Mouse (Mus musculus) urinary bladder, postnatal 4 days (tissue): ENCODE results near the gene Prrg2.

Source experiments
- DNase-seq, 2 experiments: peaks; one replicate each; pipeline ENCODE4 v3.0.0; 2021 to 2022; ENCODE audit warnings: low spot score in 2 of 2

Gene Prrg2

DNA sequence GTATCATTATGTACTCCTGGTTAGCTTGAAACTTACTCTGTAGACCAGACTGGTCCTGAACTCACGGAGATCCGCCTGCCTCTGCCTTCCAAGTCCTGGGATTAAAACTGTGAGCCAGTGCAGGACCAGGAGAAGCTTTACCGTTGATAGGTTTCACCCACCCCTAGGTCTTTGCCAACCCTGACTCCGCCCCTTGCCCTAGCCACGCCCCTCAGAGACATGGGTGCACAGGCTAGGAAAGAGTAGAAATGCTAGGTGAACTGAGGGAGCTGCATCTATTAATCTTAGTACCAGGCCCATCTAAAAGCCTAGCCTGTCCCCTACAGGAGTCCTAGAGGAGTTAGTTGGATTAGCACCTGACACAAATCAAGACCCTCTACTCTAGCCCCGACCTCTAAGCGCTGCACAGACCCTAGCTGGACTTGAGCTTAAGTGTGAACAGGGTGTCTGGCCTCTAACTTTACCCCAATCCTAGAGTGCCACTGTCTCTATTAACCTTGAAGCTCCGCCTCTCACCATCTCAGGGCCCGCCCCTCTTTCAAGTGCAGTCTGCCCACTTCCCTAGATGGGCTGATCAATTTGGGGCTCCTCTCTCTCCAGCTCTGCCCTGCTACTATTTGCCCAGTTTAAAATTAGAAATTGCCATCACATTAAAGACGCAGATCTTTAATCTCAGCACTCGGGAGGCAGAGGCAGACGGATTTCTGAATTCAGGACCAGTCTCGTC is 27.9 kb upstream of the Prrg2 start:
- DNase-seq, result no peak

GRCm38 (mm10) chr7:45088597-45088996 is 26.1 kb upstream of the Prrg2 start:
- no peak for DNase-seq

DNA sequence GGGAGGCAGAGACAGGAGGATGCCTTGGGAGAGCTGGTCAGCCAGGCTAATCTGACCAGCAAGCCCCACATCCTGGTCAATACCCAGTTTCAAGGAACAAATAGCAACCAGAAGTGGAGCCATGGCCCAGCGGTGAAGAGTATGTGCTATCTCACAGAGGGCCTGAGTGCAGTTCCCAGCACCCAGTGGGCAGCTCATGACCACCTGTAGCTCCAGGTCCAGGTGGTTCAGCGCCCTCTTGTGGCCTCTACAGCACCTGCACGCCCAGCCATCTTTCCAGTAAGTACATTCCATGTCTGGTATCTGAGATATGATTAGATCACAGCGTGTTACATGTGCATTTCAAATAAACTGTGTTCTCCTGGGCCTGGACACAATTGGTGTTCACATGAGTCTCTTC is 23.6 kb upstream of the Prrg2 start:
- no peak for DNase-seq

DNA sequence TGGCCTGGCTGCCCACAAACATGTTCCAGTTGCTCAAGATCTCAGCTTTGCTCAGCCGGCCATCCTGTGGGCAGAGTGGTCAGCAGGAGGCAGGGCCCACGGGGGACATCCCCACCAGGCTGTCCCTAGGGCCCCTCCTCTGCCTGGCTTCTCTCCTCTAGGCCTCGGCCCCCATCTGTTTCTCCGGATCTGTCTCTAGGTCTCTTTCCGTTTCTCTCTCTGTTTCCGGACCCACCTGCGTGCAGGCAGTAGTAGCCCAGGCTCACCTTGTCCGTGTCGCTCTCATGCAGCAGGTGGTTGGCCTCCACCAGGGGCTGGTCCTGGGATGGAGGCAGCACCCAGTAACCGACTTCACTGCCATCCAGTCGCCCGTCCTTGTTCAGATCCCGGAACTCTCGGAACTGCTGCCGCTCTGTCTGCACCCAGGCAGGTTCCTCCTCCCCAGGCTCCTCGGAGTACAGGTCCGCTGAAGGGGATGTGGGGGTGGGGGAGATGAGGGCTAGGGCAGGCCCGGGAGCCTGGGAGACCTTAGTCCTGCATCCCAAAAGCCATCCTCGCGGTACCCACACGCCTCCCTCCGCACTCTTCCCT is 20.9 kb upstream of the Prrg2 start:
- no peak for DNase-seq

- DNase-seq, result no peak
Measured at GRCm38 (mm10) chr7:45082401-45083299, 20.2 kb upstream of the Prrg2 start.

- no peak for DNase-seq
Measured at GRCm38 (mm10) chr7:45081016-45081415, 18.5 kb upstream of the Prrg2 start.

DNA sequence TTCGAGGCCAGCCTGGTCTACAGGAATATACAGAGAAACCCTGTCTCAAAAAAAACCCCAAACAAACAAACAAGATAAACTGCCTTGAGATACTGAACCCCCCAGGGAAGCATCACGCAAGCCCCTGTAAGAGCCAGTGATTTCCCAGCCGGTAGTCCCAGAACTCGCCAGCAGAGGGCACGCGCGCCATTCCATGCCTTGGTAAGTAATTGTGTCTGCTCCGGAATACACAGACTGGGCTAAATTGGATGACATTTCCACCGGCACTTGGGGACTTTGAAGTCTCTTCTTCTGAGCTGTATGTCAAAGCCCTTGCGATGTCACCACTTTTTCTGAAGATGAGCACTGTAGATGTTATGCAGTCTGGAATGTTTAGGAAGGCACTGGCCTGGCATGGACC is 17.4 kb upstream of the Prrg2 start:
- peak; percentile 77 to 92 for DNase-seq

DNA sequence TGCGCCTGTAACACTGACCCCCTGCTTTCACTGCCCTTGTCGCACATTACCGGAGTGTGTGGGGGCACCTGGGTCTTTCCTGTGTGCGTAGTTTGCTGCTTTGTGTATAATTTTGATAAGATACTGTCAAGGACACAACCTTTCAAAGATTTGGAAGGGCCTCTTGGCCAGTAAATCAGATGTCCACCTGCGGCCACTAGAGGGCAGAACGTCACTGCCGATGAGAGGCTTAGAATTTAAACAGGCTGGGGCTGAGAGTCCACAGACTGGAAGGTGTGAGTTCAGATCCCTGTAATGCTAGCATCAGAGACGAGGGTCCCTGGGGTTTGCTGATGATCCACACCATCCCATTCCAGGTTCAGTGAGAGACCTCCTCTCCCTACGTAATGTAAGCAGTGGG is 16.0 kb upstream of the Prrg2 start:
- DNase-seq, result peak in 1 of 2 experiments; percentile 79

- DNase-seq, result no peak
Measured at GRCm38 (mm10) chr7:45077829-45078228, 15.4 kb upstream of the Prrg2 start.

- DNase-seq, result no peak
Measured at GRCm38 (mm10) chr7:45077322-45077721, 14.8 kb upstream of the Prrg2 start.

- no peak for DNase-seq
Measured at GRCm38 (mm10) chr7:45076501-45076900, 14.0 kb upstream of the Prrg2 start.

DNA sequence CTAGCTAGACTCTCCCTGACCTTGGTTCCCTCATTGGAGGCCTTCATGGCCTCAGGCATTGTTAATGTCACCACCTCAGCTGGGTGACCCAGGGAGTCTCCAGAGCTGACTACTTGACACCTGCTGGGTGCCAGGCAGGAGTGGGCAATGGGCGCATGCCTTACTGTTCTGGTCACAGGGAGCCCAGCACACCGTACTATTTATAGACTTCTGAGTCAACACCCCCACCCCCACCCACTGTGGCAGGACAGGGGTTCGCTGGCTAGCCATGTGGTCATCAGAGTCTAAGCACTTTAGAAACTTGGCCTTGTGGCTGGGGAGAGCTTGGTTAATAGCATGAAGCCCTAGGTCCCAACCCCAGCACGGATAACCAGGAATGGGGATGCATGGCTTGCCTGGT is 12.9 kb upstream of the Prrg2 start:
- no peak for DNase-seq

GRCm38 (mm10) chr7:45073949-45074348 is 11.5 kb upstream of the Prrg2 start:
- no peak for DNase-seq

DNA sequence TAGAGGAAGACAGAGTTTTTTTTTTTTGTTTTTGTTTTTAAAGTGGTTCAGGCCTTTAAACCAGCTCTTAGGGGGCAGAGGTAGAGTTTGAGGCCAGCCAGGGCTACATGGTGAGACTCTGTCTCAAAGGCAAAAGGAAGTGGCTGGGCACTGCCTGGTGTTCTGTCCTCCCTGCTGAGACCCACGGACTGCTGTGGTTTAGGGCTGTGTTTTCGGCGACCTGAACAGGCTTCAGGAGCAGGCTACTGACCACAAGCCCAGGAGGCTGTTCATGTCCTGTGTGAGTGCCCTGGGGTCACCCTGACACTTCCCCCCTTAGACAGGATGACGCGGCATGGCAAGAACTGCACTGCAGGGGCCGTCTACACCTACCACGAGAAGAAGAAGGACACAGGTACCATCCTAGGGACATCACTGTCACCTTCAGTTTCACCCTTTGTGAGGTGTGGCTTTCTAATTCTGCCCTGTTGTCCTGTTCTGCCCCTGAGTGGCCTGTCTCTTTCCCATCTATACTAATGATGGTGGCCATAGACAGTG is 10.8 kb upstream of the Prrg2 start:
- no peak for DNase-seq

DNA sequence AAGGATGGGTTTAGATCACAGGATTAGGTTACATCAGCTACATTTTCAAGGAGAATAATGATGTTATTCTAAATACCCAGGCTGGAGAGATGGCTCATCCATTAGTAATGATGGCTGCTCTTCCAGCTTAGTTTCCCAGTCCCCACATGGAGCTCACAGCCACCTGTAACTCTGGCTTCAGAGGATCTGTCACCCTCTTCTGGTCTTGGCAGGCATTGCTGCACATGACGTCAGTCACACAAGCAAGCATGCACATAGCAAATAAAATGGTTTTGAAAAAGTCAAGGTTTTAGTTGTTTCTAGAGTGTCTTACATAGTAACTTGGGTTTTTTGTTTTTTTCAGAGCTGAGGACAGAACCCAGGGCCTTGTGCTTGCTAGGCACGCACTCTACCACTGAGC is 9.8 kb upstream of the Prrg2 start:
- DNase-seq, result no peak

- DNase-seq, result no peak
Measured at GRCm38 (mm10) chr7:45069671-45070070, 7.2 kb upstream of the Prrg2 start.

DNA sequence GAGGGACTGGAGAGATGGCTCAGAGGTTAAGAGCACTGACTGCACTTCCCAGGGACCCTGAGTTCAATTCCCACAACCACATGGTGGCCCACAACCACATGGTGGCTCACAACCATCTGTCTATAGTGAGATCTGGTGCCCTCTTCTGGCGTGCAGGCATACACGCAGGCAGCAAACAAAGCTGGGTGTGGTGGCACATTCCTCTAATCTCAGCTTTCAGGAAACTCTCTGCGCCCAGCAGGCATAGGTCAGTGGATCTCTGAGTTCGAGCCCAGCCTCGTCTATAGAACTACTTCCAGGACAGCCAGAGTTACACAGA is 5.5 kb upstream of the Prrg2 start:
- DNase-seq, result no peak

GRCm38 (mm10) chr7:45067190-45067999 is 4.9 kb upstream of the Prrg2 start:
- no peak for DNase-seq

DNA sequence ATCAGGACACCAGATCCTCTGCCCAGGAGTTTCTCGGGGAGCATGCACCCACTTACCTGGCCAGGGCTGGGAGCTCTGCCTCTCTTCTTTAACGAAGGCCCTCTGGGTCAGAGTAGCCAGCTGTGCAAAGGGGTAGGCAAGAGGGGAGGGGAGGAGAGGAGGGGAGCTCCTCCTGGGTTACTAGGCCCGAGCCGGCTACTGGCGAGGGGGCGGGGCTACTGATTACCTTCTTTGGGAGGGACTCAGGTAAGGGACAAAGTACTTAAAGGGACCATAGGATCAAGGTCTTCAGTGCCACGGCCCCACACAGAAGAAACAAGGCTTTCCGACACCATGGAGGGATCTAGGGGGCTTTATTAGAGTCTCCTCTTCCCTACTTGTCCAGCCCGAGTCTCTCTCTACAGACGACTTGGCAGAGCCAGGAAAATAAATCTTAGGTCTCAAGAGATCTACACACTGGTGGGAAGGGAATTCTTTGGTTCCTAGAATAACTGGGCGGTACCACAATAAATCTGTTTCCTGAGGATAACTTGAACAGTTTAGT is 873 bp downstream of the Prrg2 start:
- DNase-seq, result no peak

DNA sequence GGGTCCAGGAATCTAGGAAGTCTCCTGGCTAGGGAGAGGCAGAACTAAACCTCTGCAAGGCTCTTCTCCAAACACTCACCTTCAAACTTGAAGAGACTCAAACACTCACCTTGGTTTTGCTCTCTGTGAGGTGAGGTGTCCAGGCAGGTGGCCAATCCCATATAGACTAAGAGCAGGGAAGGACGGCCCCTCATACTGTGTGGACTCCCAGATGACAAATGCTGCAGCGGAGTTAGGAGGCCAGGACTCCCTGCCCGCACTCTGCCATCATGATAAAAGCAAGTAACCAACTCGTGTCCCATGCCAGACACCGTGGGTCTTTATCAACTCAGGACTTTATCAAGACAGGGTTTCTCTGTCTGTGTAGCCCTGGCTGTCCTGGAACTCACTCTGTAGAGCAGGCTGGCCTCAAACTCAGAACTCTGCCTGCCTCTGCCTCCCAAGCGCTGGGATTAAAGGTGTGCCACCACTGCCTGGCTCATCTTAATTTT is 1.8 kb downstream of the Prrg2 start:
- DNase-seq, result no peak
